Mouse (Mus musculus) kidney, embryonic 16.5 days (tissue): ENCODE results near the gene Mcm10. TPM values are rescaled to one million over a fixed set of nuclear protein-coding genes. Genes with fewer than 3 reads are reported as not detected.

Experiments used
- ATAC-seq: fragments of 200-750 bp; cut with Nextera tagmentation; 2 replicates; pipeline ENCODE4 v1.8.0; 2017; ENCODE audit warnings: moderate TSS enrichment; ENCODE audit not compliant: low FRiP score, low TSS enrichment
- H3K27ac ChIP-seq: fragments of 300-500 bp; sonication (generic); 2 replicates; pipeline ENCODE4 v1.5.1; 2014; ENCODE audit warnings: low read length
- H3K27me3 ChIP-seq: fragments of 300-500 bp; sonication (generic); 2 replicates; pipeline ENCODE4 v1.6.1; 2014; ENCODE audit warnings: low read length, control low read depth, mixed read lengths; ENCODE audit not compliant: insufficient read depth
- H3K36me3 ChIP-seq: fragments of 300-500 bp; sonication (generic); 2 replicates; pipeline ENCODE4 v1.6.1; 2014; ENCODE audit warnings: low read length, control low read depth, mixed read lengths; ENCODE audit not compliant: insufficient read depth
- H3K4me1 ChIP-seq: fragments of 300-500 bp; sonication (generic); 2 replicates; pipeline ENCODE4 v1.6.1; 2014; ENCODE audit warnings: low read length, control low read depth, mixed read lengths; ENCODE audit not compliant: insufficient read depth
- H3K4me2 ChIP-seq: fragments of 300-500 bp; sonication (generic); replicated peaks from 2 replicates; pipeline ENCODE4 v1.6.1; 2014; ENCODE audit warnings: low read depth, low read length
- H3K4me3 ChIP-seq: fragments of 300-500 bp; sonication (generic); 2 replicates; pipeline ENCODE4 v1.5.1; 2014; ENCODE audit warnings: mild to moderate bottlenecking, low read length
- H3K9ac ChIP-seq: fragments of 300-500 bp; sonication (generic); replicated peaks from 2 replicates; pipeline ENCODE4 v1.6.1; 2014; ENCODE audit warnings: low read length
- H3K9me3 ChIP-seq: fragments of 300-500 bp; sonication (generic); 2 replicates; pipeline ENCODE4 v1.6.1; 2016; ENCODE audit warnings: low read length, control low read depth
- WGBS: fragments of 180-500 bp; shearing (Covaris S2); extraction: QIAGEN DNeasy Blood & Tissue Kit; methylation state at CpG from one replicate; pipeline ENCODE4 v1.1.7; 2014; 5-methylcytosine and 5-hydroxymethylcytosine counted together
- polyA plus RNA-seq: library from polyadenylated mRNA; unstranded; fragments of >200 nt; fragmentation: Nextera tagmentation; extraction: Ambion mirVana; gene quantifications from 2 replicates; pipeline ENCODE4 v1.2.1, GENCODE M21; 2015

Mcm10 gene
- polyA plus RNA-seq, 1 experiment from 2014 or later, result 34.0 TPM

- Histone ChIP-seq H3K4me3 (no peak overlapping the region), H3K36me3 (peaks cover 57% of the 10 kb centered on the region), H3K9ac (no peak overlapping the region), H3K4me2 (no peak overlapping the region), H3K27me3 (no peaks in the 10 kb centered on the region), H3K4me1 (no peaks in the 10 kb centered on the region), H3K9me3 (no peaks in the 10 kb centered on the region), H3K27ac (no peak overlapping the region)
- no peak for ATAC-seq
- 85% methylated on average over 11 of the region's 11 CpGs for WGBS
Measured at GRCm38 (mm10) chr2:4993584-4993983, 19.0 kb downstream of the Mcm10 start.

- Histone ChIP-seq H3K27ac (no peak overlapping the region), H3K4me1 (no peaks in the 10 kb centered on the region), H3K4me2 (no peak overlapping the region), H3K36me3 (peaks cover 24% of the 10 kb centered on the region), H3K9ac (no peak overlapping the region), H3K4me3 (no peak overlapping the region), H3K9me3 (no peaks in the 10 kb centered on the region), H3K27me3 (no peaks in the 10 kb centered on the region)
- 80% methylated on average over 11 of the region's 11 CpGs for WGBS
- no peak for ATAC-seq
Measured at GRCm38 (mm10) chr2:4988826-4989424, 23.7 kb downstream of the Mcm10 start.

- no peaks in the 10 kb centered on the region for H3K4me1 ChIP-seq
- H3K4me2 ChIP-seq, result no peak overlapping the region
- H3K27ac ChIP-seq, result no peak overlapping the region
- peaks cover 18% of the 10 kb centered on the region for H3K36me3 ChIP-seq
- no peak overlapping the region for H3K9ac ChIP-seq
- H3K27me3 ChIP-seq, result no peaks in the 10 kb centered on the region
- H3K4me3 ChIP-seq, result no peak overlapping the region
- no peaks in the 10 kb centered on the region for H3K9me3 ChIP-seq
- no peak for ATAC-seq
- 75% methylated on average over 8 of the region's 8 CpGs for WGBS
Measured at GRCm38 (mm10) chr2:4987388-4988180, 25.0 kb downstream of the Mcm10 start.

- Histone ChIP-seq H3K9me3 (no peaks in the 10 kb centered on the region), H3K9ac (no peak overlapping the region), H3K4me2 (no peak overlapping the region), H3K36me3 (peaks cover 14% of the 10 kb centered on the region; the same call in 1 of the 2 replicates), H3K27me3 (no peaks in the 10 kb centered on the region), H3K4me3 (no peak overlapping the region), H3K27ac (no peak overlapping the region), H3K4me1 (no peaks in the 10 kb centered on the region)
- WGBS, result 58% methylated on average over 4 of the region's 4 CpGs
- ATAC-seq, result no peak
Measured at GRCm38 (mm10) chr2:4986798-4987197, 25.8 kb downstream of the Mcm10 start.

- Histone ChIP-seq H3K27ac (no peak overlapping the region), H3K4me3 (no peak overlapping the region), H3K36me3 (no peaks in the 10 kb centered on the region), H3K9ac (no peak overlapping the region), H3K9me3 (no peaks in the 10 kb centered on the region), H3K4me2 (no peak overlapping the region), H3K27me3 (no peaks in the 10 kb centered on the region), H3K4me1 (no peaks in the 10 kb centered on the region)
- 74% methylated on average over 6 of the region's 6 CpGs for WGBS
- ATAC-seq, result no peak
Measured at GRCm38 (mm10) chr2:4985000-4985399, 27.6 kb downstream of the Mcm10 start.

GRCm38 (mm10) chr2:4983987-4984386, 28.6 kb downstream of the Mcm10 start:
- Histone ChIP-seq H3K4me2 (no peak overlapping the region), H3K27ac (no peak overlapping the region), H3K27me3 (no peaks in the 10 kb centered on the region), H3K9ac (no peak overlapping the region), H3K4me3 (no peak overlapping the region), H3K4me1 (no peaks in the 10 kb centered on the region), H3K9me3 (no peaks in the 10 kb centered on the region), H3K36me3 (no peaks in the 10 kb centered on the region)
- 41% methylated on average over 5 of the region's 5 CpGs for whole genome bisulfite sequencing
- ATAC-seq, result no peak

- H3K27me3 ChIP-seq, result no peaks in the 10 kb centered on the region
- H3K9me3 ChIP-seq, result no peaks in the 10 kb centered on the region
- H3K4me2 ChIP-seq, result no peak overlapping the region
- 32% methylated on average over 8 of the region's 8 CpGs for WGBS
- no peak overlapping the region for H3K27ac ChIP-seq
- H3K9ac ChIP-seq, result no peak overlapping the region
- no peak overlapping the region for H3K4me3 ChIP-seq
- H3K4me1 ChIP-seq, result no peaks in the 10 kb centered on the region
- no peaks in the 10 kb centered on the region for H3K36me3 ChIP-seq
- no peak for ATAC-seq
Measured at GRCm38 (mm10) chr2:4978091-4978490, 34.5 kb downstream of the Mcm10 start.

GRCm38 (mm10) chr2:4975807-4976206, 36.8 kb downstream of the Mcm10 start, which contains the start of gene Ucma:
Gene Ucma, plus strand, starts transcription at chr2:4976122.
- no peaks in the 10 kb centered on the region for H3K9me3 ChIP-seq
- 69% methylated on average over 5 of the region's 5 CpGs for WGBS
- no peaks in the 10 kb centered on the region for H3K4me1 ChIP-seq
- no peak within 1 kb of the TSS for H3K4me2 ChIP-seq
- H3K27ac ChIP-seq, result no peak within 1 kb of the TSS
- H3K36me3 ChIP-seq, result no peaks in the 10 kb centered on the region
- no peak within 1 kb of the TSS for H3K4me3 ChIP-seq
- H3K27me3 ChIP-seq, result no peaks in the 10 kb centered on the region
- no peak within 1 kb of the TSS for H3K9ac ChIP-seq
- no peak for ATAC-seq

GRCm38 (mm10) chr2:4969083-4969482, 43.5 kb downstream of the Mcm10 start:
- Histone ChIP-seq H3K27ac (no peak overlapping the region), H3K27me3 (no peaks in the 10 kb centered on the region), H3K36me3 (no peaks in the 10 kb centered on the region), H3K9ac (no peak overlapping the region), H3K4me3 (no peak overlapping the region), H3K4me2 (no peak overlapping the region), H3K4me1 (no peaks in the 10 kb centered on the region), H3K9me3 (no peaks in the 10 kb centered on the region)
- ATAC-seq, result no peak
- WGBS, result 86% methylated on average over 1 of the region's 2 CpGs

GRCm38 (mm10) chr2:4967806-4968205, 44.8 kb downstream of the Mcm10 start:
- no peaks in the 10 kb centered on the region for H3K27me3 ChIP-seq
- H3K4me2 ChIP-seq, result no peak overlapping the region
- no peaks in the 10 kb centered on the region for H3K36me3 ChIP-seq
- no peak for ATAC-seq
- 93% methylated on average over 2 of the region's 2 CpGs for WGBS
- no peak overlapping the region for H3K9ac ChIP-seq
- H3K9me3 ChIP-seq, result no peaks in the 10 kb centered on the region
- no peaks in the 10 kb centered on the region for H3K4me1 ChIP-seq
- no peak overlapping the region for H3K27ac ChIP-seq
- no peak overlapping the region for H3K4me3 ChIP-seq
